Mouse (Mus musculus) granulocyte monocyte progenitor cell, adult 5-6 weeks (primary cell): ENCODE measurements around the gene Jade2. TPM values are rescaled to one million over a fixed set of nuclear protein-coding genes. Genes with fewer than 3 reads are reported as not detected.

Experiments
- ATAC-seq: replicated peaks from 2 replicates; pipeline ENCODE4 v1.8.0; 2016; ENCODE audit warnings: mild to moderate bottlenecking, moderate TSS enrichment, inconsistent platforms; ENCODE audit not compliant: poor library complexity, severe bottlenecking
- total RNA-seq, 2 experiments: library from RNA; stranded (forward) in 1 of 2; stranded (reverse) in 1 of 2; fragments of 200-712, 200-1000 nt in 1 of 2; fragments of >200 nt in 1 of 2; fragmentation: Nextera tagmentation in 1 of 2; gene quantifications; 2 replicates each; pipeline ENCODE4 v1.2.3; 2014 to 2017

Gene Jade2
- total RNA-seq, 2 experiments from 2014 or later = 6.3 to 8.5 TPM

GRCm38 (mm10) chr11:51858528-51859051, 1.1 kb upstream of the Jade2 start:
- ATAC-seq = peak; percentile 38

GRCm38 (mm10) chr11:51857818-51858527, 520 bp upstream of the Jade2 start:
- peak; percentile 52 for ATAC-seq

GRCm38 (mm10) chr11:51856616-51857080, 805 bp downstream of the Jade2 start:
- peak; percentile 50 for ATAC-seq

- peak; percentile 14 for ATAC-seq
Observed at GRCm38 (mm10) chr11:51855818-51856615, 1.4 kb downstream of the Jade2 start.

GRCm38 (mm10) chr11:51854981-51855817, 2.3 kb downstream of the Jade2 start:
- peak; percentile 43 for ATAC-seq

- ATAC-seq = no peak
Observed at GRCm38 (mm10) chr11:51852595-51852994, 4.9 kb downstream of the Jade2 start.

- ATAC-seq = no peak
Observed at GRCm38 (mm10) chr11:51852091-51852521, 5.3 kb downstream of the Jade2 start.

- no peak for ATAC-seq
Observed at GRCm38 (mm10) chr11:51850741-51851330, 6.6 kb downstream of the Jade2 start.

GRCm38 (mm10) chr11:51848324-51848723, 9.1 kb downstream of the Jade2 start:
- ATAC-seq = no peak

GRCm38 (mm10) chr11:51847902-51848301, 9.6 kb downstream of the Jade2 start:
- no peak for ATAC-seq

GRCm38 (mm10) chr11:51845981-51846883, 11.2 kb downstream of the Jade2 start:
- ATAC-seq = no peak

GRCm38 (mm10) chr11:51844529-51845098, 12.8 kb downstream of the Jade2 start:
- ATAC-seq = no peak

GRCm38 (mm10) chr11:51843898-51844297, 13.6 kb downstream of the Jade2 start:
- no peak for ATAC-seq

GRCm38 (mm10) chr11:51843168-51843567, 14.3 kb downstream of the Jade2 start:
- no peak for ATAC-seq

GRCm38 (mm10) chr11:51841149-51841548, 16.3 kb downstream of the Jade2 start:
- no peak for ATAC-seq

GRCm38 (mm10) chr11:51840657-51841056, 16.8 kb downstream of the Jade2 start:
- no peak for ATAC-seq

GRCm38 (mm10) chr11:51839973-51840372, 17.5 kb downstream of the Jade2 start:
- ATAC-seq = no peak

GRCm38 (mm10) chr11:51839106-51839505, 18.3 kb downstream of the Jade2 start:
- no peak for ATAC-seq
